Mouse (Mus musculus) midbrain, embryonic 15.5 days (tissue): ENCODE results near the gene Cpe. TPM values are rescaled to one million over a fixed set of nuclear protein-coding genes. Genes with fewer than 3 reads are reported as not detected.

Experiments used
- ATAC-seq: fragments of 200-750 bp; cut with Nextera tagmentation; replicated peaks from 2 replicates; pipeline ENCODE4 v1.8.0; 2017; ENCODE audit warnings: moderate TSS enrichment
- H3K27ac ChIP-seq: fragments of 300-500 bp; sonication (generic); 2 replicates; pipeline ENCODE4 v1.5.1; 2015; ENCODE audit warnings: mild to moderate bottlenecking, inconsistent platforms
- H3K27me3 ChIP-seq: fragments of 300-500 bp; sonication (generic); replicated peaks from 2 replicates; pipeline ENCODE4 v1.6.1; 2015; ENCODE audit warnings: inconsistent platforms
- H3K36me3 ChIP-seq: fragments of 300-500 bp; sonication (generic); replicated peaks from 2 replicates; pipeline ENCODE4 v1.6.1; 2015; ENCODE audit warnings: inconsistent platforms
- H3K4me1 ChIP-seq: fragments of 300-500 bp; sonication (generic); 2 replicates; pipeline ENCODE4 v1.6.1; 2015; ENCODE audit warnings: inconsistent platforms
- H3K4me2 ChIP-seq: fragments of 300-500 bp; sonication (generic); 2 replicates; pipeline ENCODE4 v1.6.1; 2015; ENCODE audit warnings: inconsistent platforms, mild to moderate bottlenecking, moderate library complexity
- H3K4me3 ChIP-seq: fragments of 300-500 bp; sonication (generic); 2 replicates; pipeline ENCODE4 v1.5.1; 2015; ENCODE audit warnings: mild to moderate bottlenecking, inconsistent platforms
- H3K9ac ChIP-seq: fragments of 300-500 bp; sonication (generic); 2 replicates; pipeline ENCODE4 v1.6.1; 2015; ENCODE audit warnings: mild to moderate bottlenecking, inconsistent platforms
- H3K9me3 ChIP-seq: fragments of 300-500 bp; sonication (generic); 2 replicates; pipeline ENCODE4 v1.6.1; 2016; ENCODE audit warnings: inconsistent platforms
- WGBS: fragments of 180-500 bp; shearing (Covaris S2); methylation state at CpG from one replicate; pipeline ENCODE4 v1.1.7; 2015; ENCODE audit warnings: mixed read lengths; 5-methylcytosine and 5-hydroxymethylcytosine counted together
- polyA plus RNA-seq: library from polyadenylated mRNA; unstranded; fragments of >200 nt; fragmentation: Nextera tagmentation; extraction: Ambion mirVana; gene quantifications from 2 replicates; pipeline ENCODE4 v1.2.1, GENCODE M21; 2015

The Cpe gene
- polyA plus RNA-seq, 1 experiment from 2014 or later, result 862 TPM

DNA sequence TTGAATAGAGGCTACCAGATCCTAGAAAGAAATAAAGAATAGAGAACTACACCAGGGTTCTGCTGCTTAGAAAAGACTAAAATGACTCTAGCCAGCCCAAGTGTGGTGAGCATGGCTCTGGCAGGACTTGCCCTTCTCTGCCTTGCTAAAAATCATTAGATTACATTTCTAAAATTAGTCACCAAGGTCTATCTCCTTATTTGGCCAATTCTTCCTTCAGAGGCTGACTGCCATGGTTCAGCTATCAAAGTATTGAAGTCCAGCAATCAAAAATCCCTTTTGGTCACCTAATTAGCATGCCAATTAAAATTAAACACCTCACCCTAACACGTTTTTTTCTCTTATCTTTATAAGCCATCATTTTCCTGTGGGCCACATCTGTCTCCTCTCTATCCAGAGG is 18.7 kb upstream of the Cpe start:
- Histone ChIP-seq H3K9ac (no peak overlapping the region), H3K9me3 (no peaks in the 10 kb centered on the region), H3K4me3 (no peak overlapping the region), H3K4me1 (no peaks in the 10 kb centered on the region), H3K36me3 (peaks cover 7% of the 10 kb centered on the region; the same call in 1 of the 2 replicates), H3K4me2 (no peak overlapping the region), H3K27ac (no peak overlapping the region), H3K27me3 (no peaks in the 10 kb centered on the region)
- WGBS, result 38% methylated on average over 1 of the region's 1 CpGs
- ATAC-seq, result no peak

DNA sequence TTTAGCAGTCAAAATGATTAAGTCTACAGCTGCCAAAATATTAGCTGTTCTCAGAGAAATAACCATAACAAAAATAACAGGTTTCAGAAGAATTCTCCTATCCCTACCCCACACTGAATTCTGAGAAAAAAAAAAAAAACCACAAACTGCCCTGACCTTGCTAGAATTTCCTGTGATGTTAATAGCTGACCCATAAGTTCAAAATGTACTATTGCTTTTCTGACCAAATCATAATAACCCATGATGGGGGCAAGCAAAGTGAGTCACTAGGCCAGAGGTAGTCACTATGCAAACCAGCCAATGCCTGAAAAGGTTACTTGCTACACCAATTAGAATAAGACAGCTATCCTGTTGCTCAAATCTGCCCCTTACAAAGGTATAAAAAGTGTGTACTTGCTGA is 14.6 kb upstream of the Cpe start:
- Histone ChIP-seq H3K36me3 (no peaks in the 10 kb centered on the region), H3K9ac (no peak overlapping the region), H3K27ac (no peak overlapping the region), H3K4me1 (no peaks in the 10 kb centered on the region), H3K4me3 (no peak overlapping the region), H3K4me2 (no peak overlapping the region), H3K27me3 (no peaks in the 10 kb centered on the region), H3K9me3 (no peaks in the 10 kb centered on the region)
- no peak for ATAC-seq

DNA sequence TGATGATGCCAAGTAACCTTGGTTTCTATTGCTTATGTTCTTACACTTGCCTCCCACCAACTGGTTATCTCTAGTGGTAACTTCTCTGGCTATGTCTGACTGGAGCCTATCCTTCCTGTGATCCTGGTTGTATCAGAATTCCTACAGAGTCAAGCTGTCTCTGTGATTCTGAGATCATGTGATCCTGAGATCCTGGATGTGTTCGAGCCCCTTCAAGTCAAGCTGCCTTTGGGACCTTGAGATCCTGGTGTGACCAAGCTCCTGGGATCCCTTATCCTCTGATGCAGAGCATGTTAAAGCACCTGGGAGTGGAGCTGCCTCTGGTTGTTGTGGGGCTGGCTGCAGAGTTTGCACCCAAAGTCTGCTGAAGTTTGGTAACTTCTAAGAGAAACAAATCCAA is 10.3 kb upstream of the Cpe start:
- H3K27ac ChIP-seq, result no peak overlapping the region
- H3K36me3 ChIP-seq, result no peaks in the 10 kb centered on the region
- 84% methylated on average over 1 of the region's 1 CpGs for WGBS
- H3K9ac ChIP-seq, result no peak overlapping the region
- no peak overlapping the region for H3K4me2 ChIP-seq
- ATAC-seq, result no peak
- H3K4me1 ChIP-seq, result no peaks in the 10 kb centered on the region
- H3K4me3 ChIP-seq, result no peak overlapping the region
- H3K9me3 ChIP-seq, result no peaks in the 10 kb centered on the region
- no peaks in the 10 kb centered on the region for H3K27me3 ChIP-seq

DNA sequence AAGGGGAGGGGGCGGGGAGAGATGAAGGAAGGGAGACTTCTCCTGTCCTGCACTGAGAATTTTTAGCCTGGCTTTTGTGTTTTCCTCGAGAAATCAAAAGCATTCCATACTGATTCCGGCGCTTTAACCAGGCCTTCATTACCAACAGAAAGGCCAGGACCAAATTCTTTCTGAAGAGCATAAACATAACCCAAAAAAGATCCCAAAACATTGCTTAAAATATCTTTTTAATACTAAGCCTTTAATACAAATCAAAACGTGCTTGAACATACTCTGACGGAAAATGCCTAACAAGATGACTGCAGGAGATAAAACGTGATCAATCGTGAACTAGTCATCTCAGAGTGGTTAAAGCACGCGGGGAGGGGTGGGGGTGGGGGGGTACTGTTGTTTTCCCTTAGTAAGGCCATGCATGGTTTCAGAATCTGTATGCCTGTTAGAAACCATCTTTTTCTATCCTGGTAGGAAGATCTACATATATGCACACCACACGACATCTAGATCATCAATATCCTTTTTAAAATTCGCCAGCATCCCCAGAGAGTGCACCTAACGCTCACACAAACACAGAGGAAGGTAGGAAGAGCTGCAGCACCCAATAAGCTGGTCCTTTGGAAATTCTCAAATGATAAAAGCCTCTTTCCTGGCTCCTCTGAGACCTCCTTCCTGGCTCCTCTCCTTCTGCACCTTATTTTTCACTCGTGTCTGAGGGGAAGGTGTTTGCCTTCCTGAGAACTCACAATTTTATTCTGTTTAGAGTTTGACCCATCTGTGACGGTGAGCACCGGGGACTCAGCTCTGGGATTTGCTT is 1.1 kb downstream of the Cpe start:
- ATAC-seq, result peak; percentile 8
- Histone ChIP-seq H3K4me1 (peaks cover 36% of the 10 kb centered on the region), H3K9me3 (no peaks in the 10 kb centered on the region), H3K9ac (peak overlapping the region; percentile 94), H3K4me3 (peak overlapping the region; percentile 88), H3K27me3 (no peaks in the 10 kb centered on the region), H3K36me3 (no peaks in the 10 kb centered on the region), H3K4me2 (peak overlapping the region; percentile 60), H3K27ac (peak overlapping the region; percentile 98)
- WGBS, result 2% methylated on average over 16 of the region's 16 CpGs

DNA sequence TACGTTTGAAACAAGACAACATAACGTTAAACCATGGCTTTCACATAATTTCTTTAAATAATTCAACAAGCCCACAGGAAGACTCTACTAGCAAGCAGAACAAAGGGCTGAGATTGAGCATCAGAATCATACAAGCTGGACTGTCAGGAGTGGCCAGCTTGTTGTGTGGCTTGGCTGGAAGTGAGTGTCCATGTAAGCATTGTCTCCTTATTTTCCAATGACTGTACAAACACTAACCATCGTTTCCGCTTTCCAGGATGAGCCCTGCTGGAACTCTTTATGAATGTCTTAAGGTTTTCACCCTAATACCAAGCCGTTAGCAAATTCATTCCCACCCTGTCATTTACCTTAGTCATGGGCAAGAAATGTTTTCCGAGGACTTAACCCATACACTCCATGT is 2.0 kb downstream of the Cpe start:
- H3K27me3 ChIP-seq, result no peaks in the 10 kb centered on the region
- peak overlapping the region; percentile 60 for H3K4me2 ChIP-seq
- H3K4me3 ChIP-seq, result peak overlapping the region; percentile 88
- peak overlapping the region; percentile 98 for H3K27ac ChIP-seq
- no peaks in the 10 kb centered on the region for H3K9me3 ChIP-seq
- WGBS, result 39% methylated on average over 6 of the region's 6 CpGs
- peak overlapping the region; percentile 94 for H3K9ac ChIP-seq
- ATAC-seq, result no peak
- peaks cover 40% of the 10 kb centered on the region for H3K4me1 ChIP-seq
- H3K36me3 ChIP-seq, result no peaks in the 10 kb centered on the region

DNA sequence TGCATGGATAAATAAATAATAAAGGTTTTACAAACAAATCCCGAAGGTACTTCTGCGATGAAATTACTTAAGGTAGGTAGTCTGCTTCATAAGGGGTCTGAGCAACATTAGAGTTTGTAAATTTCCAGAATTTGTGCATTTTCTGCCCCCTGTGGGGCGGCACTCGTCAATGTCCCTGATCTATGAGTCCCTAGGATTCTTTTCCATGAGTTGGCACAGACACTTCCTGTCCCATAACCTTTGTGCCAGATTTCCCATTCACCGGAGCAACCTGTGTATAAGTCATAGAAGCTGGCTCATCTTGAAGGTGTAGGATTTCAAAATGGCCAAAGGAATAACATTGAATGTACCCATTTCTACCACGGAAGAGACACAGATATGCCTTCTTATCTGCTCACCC is 2.5 kb downstream of the Cpe start:
- ATAC-seq, result no peak
- Histone ChIP-seq H3K27me3 (no peaks in the 10 kb centered on the region), H3K4me3 (peak overlapping the region; percentile 88), H3K9ac (peak overlapping the region; percentile 94; the same call in 1 of the 2 replicates), H3K9me3 (no peaks in the 10 kb centered on the region), H3K27ac (peak overlapping the region; percentile 98; the same call in 1 of the 2 replicates), H3K4me1 (peaks cover 40% of the 10 kb centered on the region), H3K36me3 (no peaks in the 10 kb centered on the region), H3K4me2 (peak overlapping the region; percentile 60)
- WGBS, result 68% methylated on average over 6 of the region's 6 CpGs

DNA sequence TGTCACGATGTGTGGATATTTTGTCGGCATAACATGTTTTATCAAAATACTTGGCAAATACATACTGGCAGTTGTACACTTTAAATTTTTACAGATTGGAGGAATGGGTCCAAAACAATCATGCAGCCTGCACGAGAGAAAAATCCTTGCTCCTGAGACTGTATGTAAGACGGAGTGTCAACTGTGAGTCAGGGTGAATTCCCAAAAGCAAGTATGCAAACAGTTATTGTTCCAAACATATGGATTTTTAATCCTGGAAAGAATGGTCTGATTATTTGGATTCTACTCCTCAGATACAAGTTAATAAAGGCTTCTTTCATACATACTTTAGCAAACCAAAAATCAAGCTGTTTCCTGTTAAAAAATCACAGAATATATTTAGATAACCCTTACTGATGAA is 4.1 kb downstream of the Cpe start:
- no peak overlapping the region for H3K27ac ChIP-seq
- H3K4me2 ChIP-seq, result no peak overlapping the region
- H3K9me3 ChIP-seq, result no peaks in the 10 kb centered on the region
- no peak overlapping the region for H3K4me3 ChIP-seq
- 65% methylated on average over 4 of the region's 4 CpGs for WGBS
- H3K36me3 ChIP-seq, result no peaks in the 10 kb centered on the region
- H3K27me3 ChIP-seq, result no peaks in the 10 kb centered on the region
- peaks cover 38% of the 10 kb centered on the region for H3K4me1 ChIP-seq
- H3K9ac ChIP-seq, result no peak overlapping the region
- ATAC-seq, result no peak

DNA sequence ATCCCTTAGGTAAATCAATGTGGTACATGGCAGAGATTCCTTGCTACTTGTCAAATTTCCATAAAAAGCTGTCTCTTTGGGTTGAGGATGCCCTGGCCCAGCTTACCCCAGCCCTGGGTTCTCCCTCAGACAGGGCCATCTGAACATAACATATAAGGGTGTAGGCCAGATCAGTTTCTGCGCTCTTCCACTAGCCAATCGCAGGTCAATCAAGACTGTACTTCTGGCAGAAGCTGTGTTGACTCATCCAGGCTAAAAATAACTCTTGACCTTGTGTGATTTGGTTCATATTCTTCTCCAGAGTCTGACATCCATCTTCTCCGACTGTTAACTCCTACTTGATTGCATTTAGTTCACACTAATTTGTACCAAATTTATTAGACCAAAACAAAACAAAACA is 4.7 kb downstream of the Cpe start:
- ATAC-seq, result no peak
- Histone ChIP-seq H3K4me2 (no peak overlapping the region), H3K27ac (0 out of 2 replicates have a peak overlapping the region, but pooled peaks have one; percentile 1), H3K27me3 (no peaks in the 10 kb centered on the region), H3K4me1 (peaks cover 34% of the 10 kb centered on the region), H3K9me3 (no peaks in the 10 kb centered on the region), H3K9ac (no peak overlapping the region), H3K4me3 (no peak overlapping the region), H3K36me3 (no peaks in the 10 kb centered on the region)
- 65% methylated on average over 3 of the region's 3 CpGs for WGBS

DNA sequence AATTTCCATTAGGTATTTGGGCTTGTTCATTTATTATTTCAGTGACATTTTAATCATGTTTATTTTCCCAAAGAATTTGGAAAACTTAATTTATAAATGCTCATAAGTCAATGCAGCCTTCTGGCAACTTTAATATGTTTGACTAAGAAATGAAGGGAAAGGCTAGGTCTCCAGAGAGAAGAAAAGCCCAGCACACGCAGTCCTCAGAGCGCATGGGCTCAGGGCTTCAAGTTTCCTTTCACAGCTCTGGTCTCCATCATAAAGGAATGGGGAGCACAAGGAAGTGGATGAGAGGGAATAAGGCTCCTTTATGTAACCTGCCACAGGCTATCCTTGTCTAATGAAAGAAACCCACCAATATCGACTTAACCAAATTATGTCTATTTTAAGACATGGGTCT is 10.4 kb downstream of the Cpe start:
- Histone ChIP-seq H3K36me3 (peaks cover 3% of the 10 kb centered on the region; the same call in 1 of the 2 replicates), H3K4me3 (no peak overlapping the region), H3K9me3 (no peaks in the 10 kb centered on the region), H3K4me2 (no peak overlapping the region), H3K27me3 (no peaks in the 10 kb centered on the region), H3K4me1 (peaks cover 4% of the 10 kb centered on the region; the same call in 1 of the 2 replicates), H3K27ac (no peak overlapping the region), H3K9ac (no peak overlapping the region)
- ATAC-seq, result no peak
- 67% methylated on average over 3 of the region's 3 CpGs for WGBS

DNA sequence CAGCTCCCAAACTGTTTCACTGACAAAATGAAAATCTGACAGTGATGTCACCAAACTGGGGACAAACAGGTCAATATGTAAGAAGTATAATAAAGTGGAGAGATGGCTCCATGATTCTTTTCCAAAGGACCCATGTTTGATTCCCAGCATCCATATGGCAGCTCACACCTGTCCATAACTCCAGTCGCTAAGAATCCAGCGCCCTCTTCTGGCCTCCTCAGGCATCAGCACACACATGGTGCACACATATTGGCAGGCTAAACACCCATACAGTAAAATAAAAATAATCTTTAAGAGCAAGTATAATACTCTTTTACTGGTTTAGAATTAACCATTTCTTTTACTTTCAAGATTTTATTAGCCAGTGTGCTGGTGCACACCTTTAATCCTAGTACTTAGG is 16.5 kb downstream of the Cpe start:
- peaks cover 8% of the 10 kb centered on the region for H3K4me1 ChIP-seq
- H3K36me3 ChIP-seq, result peaks cover 1% of the 10 kb centered on the region; the same call in 1 of the 2 replicates
- no peak overlapping the region for H3K9ac ChIP-seq
- no peaks in the 10 kb centered on the region for H3K9me3 ChIP-seq
- ATAC-seq, result no peak
- H3K4me2 ChIP-seq, result no peak overlapping the region
- WGBS, result 93% methylated on average over 2 of the region's 2 CpGs
- H3K27ac ChIP-seq, result no peak overlapping the region
- H3K4me3 ChIP-seq, result no peak overlapping the region
- H3K27me3 ChIP-seq, result no peaks in the 10 kb centered on the region

DNA sequence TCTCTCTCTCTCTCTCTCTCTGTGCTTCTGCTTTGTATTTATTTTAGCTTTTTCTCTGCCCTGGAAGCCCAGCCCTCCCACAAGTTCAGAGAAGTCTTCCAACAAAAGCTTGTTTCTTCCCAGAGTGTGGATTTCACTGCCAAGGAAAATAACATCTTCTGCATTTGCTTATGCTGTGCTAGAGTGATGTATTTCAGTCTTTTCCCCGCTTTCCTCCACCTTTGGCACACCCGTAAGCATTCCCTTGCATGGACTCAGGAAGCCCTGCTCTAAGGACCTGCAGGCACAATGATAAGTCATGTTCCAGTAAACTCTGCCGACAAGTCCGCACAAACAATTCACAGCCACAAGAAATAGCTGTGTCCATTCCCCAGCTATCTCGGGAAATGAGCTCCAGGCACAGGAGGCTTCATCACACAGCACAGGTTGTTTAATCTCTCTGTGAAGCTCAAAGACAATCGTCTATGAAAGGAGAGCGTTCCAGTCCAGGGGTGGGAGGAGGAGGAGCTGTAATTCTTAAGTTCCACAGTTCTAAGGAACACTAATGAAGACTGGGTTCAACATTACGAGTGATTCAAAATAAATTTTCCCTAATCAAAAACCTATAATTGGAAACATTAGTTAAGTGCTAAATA is 17.8 kb downstream of the Cpe start:
- H3K9me3 ChIP-seq, result no peaks in the 10 kb centered on the region
- H3K27ac ChIP-seq, result no peak overlapping the region
- no peak overlapping the region for H3K4me3 ChIP-seq
- no peak for ATAC-seq
- no peaks in the 10 kb centered on the region for H3K27me3 ChIP-seq
- no peak overlapping the region for H3K4me2 ChIP-seq
- 71% methylated on average over 8 of the region's 8 CpGs for WGBS
- no peak overlapping the region for H3K9ac ChIP-seq
- no peaks in the 10 kb centered on the region for H3K36me3 ChIP-seq
- peaks cover 8% of the 10 kb centered on the region for H3K4me1 ChIP-seq

DNA sequence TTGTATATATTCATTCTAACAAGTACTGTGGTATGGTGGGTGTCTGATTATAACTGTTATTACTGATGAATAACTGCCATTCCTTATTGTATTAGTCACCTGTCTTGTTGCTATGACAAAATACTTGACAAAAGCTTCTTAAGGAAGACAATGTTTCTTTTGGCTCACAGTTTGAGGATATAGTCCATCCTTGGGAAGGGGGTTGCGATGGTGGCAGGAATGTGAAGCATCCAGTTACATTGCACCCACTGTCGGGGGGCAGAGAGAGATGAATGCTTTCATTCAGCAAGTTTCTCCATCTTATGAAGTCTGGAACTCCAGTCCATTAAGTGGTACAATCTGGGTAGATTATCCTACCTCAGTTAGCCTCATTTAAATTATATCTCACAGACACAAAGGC is 19.9 kb downstream of the Cpe start:
- Histone ChIP-seq H3K27ac (no peak overlapping the region), H3K4me3 (no peak overlapping the region), H3K9ac (no peak overlapping the region), H3K4me2 (no peak overlapping the region), H3K4me1 (peaks cover 8% of the 10 kb centered on the region), H3K9me3 (no peaks in the 10 kb centered on the region), H3K27me3 (no peaks in the 10 kb centered on the region), H3K36me3 (no peaks in the 10 kb centered on the region)
- 54% methylated on average over 2 of the region's 2 CpGs for WGBS
- no peak for ATAC-seq

DNA sequence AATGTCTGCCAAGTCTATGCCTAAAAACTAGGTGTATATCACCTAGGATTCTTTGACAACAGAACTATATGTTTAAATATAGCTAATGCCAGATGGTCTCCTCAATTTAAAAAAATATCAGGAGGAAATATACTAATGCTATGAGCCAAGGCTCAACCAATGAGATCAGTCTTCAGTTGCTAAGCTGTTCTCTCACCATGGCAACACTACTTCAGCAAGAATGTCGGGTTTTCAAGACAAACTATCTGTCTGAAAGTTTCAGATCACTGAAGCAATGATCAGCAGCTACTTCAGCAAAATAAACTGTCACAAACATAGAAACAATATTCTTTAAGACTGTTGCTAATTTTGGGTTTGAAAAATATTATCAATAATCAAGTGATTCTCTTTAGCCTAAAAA is 20.9 kb downstream of the Cpe start:
- WGBS, result 12% methylated on average over 1 of the region's 1 CpGs
- Histone ChIP-seq H3K9ac (no peak overlapping the region), H3K27me3 (no peaks in the 10 kb centered on the region), H3K27ac (no peak overlapping the region), H3K4me3 (no peak overlapping the region), H3K9me3 (no peaks in the 10 kb centered on the region), H3K4me2 (no peak overlapping the region), H3K4me1 (peaks cover 8% of the 10 kb centered on the region), H3K36me3 (no peaks in the 10 kb centered on the region)
- ATAC-seq, result 0 out of 2 replicates have a peak, but pooled peaks have one; percentile 43
